Mouse (Mus musculus): ENCODE results near the gene Fry. TPM values are rescaled to one million over a fixed set of nuclear protein-coding genes. Genes with fewer than 3 reads are reported as not detected.

The Fry gene
- polyA plus RNA-seq, 1 experiment from 2014 or later = 32.5 TPM

DNA sequence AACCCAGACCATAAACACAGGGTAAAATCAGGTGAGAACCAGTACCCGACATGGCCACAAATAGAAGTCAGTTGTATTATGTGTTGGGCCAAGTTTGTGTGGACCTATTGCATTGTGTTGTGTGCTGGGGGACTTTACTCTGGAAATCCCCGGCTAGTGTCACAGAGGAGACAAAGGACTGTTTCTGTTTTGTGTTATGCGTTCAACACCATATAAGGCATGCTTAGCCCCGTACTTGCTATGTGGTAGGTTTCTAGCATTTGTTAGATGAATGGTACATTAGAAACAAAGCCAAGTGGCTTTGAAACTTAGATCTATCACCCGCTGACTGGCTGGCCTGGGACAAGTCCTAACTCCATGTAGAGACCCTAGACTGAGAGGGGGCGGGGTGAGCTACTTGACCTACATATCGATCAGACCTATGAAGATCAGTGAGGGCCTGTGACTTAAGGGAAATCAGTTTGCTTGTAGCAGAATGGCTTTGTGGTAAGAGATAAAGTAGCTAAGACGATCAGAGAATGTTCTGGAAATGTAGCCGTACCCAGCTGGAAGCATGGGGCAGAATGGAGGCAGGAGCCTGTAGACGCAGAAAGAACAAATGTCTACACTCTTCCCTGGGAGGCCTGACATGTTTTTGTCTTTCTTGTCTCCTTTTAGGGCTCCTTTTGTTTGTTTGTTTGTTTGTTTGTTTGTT is 105.2 kb downstream of the Fry start:
- WGBS (ENCODE audit: insufficient replicate concordance) = 81% methylated on average over 10 of the region's 10 CpGs
- Histone ChIP-seq H3K27me3 (ENCODE audit: control insufficient read depth, insufficient read depth, low read length) (no peaks in the 10 kb centered on the region), H3K9me3 (replicated peaks; ENCODE audit: control insufficient read depth, low read length) (no peaks in the 10 kb centered on the region), H3K4me1 (ENCODE audit: control insufficient read depth, insufficient read depth, low read length) (no peaks in the 10 kb centered on the region), H3K4me3 (ENCODE audit: low read depth, low read length) (no peak overlapping the region), H3K9ac (ENCODE audit: low read depth, low read length) (no peak overlapping the region), H3K27ac (ENCODE audit: low read depth, low read length) (no peak overlapping the region), H3K36me3 (ENCODE audit: control insufficient read depth, insufficient read depth, low read length) (no peaks in the 10 kb centered on the region), H3K4me2 (no peak overlapping the region)
- ATAC-seq (replicated peaks; ENCODE audit: insufficient number of reproducible peaks, low FRiP score, low TSS enrichment) = no peak

DNA sequence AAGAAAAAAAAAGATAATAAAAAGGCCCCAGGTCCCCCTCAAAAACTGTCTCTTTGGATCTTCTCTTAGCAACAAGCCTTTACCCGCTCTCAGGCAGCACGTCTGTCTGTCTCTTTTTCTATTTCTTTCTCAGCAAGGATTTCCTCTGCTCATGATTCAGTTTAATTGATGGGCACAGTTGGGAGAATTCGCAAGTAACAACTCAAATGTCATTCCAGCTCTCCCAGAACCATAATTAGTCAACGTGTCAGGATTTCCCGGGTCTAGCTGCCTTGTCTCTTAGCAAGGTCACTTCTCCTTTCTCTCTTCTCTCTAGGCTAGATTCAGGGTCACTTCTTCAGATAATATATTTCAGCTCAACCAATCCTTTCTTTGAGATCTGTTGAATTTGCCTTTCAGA is 110.6 kb downstream of the Fry start:
- H3K27me3 ChIP-seq (ENCODE audit: control insufficient read depth, insufficient read depth, low read length) = no peaks in the 10 kb centered on the region
- H3K4me3 ChIP-seq (ENCODE audit: low read depth, low read length) = no peak overlapping the region
- 62% methylated on average over 5 of the region's 5 CpGs for WGBS (ENCODE audit: insufficient replicate concordance)
- no peak overlapping the region for H3K9ac ChIP-seq (ENCODE audit: low read depth, low read length)
- H3K27ac ChIP-seq (ENCODE audit: low read depth, low read length) = no peak overlapping the region
- H3K4me2 ChIP-seq = no peak overlapping the region
- no peaks in the 10 kb centered on the region for H3K9me3 ChIP-seq (replicated peaks; ENCODE audit: control insufficient read depth, low read length)
- ATAC-seq (replicated peaks; ENCODE audit: insufficient number of reproducible peaks, low FRiP score, low TSS enrichment) = no peak
- no peaks in the 10 kb centered on the region for H3K36me3 ChIP-seq (ENCODE audit: control insufficient read depth, insufficient read depth, low read length)
- no peaks in the 10 kb centered on the region for H3K4me1 ChIP-seq (ENCODE audit: control insufficient read depth, insufficient read depth, low read length)

DNA sequence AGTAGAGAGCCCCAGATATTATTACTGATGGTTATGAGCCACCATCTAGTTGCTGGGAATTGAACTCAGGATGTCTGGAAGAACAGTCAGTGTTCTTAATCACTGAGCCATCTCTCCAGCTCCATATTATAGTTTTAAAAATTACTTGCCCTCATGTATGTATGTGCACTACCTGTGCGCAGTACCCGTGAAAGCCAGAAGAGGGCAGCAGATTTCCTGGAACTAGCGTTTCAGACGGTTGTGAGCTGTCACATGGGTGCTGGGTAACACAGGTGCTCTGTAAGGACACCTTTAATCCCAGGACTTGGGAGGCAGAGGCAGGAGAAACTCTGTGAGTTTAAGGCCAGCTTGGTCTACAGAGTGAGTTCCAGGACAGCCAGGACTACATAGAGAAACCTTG is 111.3 kb downstream of the Fry start:
- Histone ChIP-seq H3K9me3 (replicated peaks; ENCODE audit: control insufficient read depth, low read length) (no peaks in the 10 kb centered on the region), H3K36me3 (ENCODE audit: control insufficient read depth, insufficient read depth, low read length) (no peaks in the 10 kb centered on the region), H3K4me2 (no peak overlapping the region), H3K27ac (ENCODE audit: low read depth, low read length) (no peak overlapping the region), H3K4me3 (ENCODE audit: low read depth, low read length) (no peak overlapping the region), H3K4me1 (ENCODE audit: control insufficient read depth, insufficient read depth, low read length) (no peaks in the 10 kb centered on the region), H3K9ac (ENCODE audit: low read depth, low read length) (no peak overlapping the region), H3K27me3 (ENCODE audit: control insufficient read depth, insufficient read depth, low read length) (no peaks in the 10 kb centered on the region)
- 90% methylated on average over 4 of the region's 4 CpGs for WGBS (ENCODE audit: insufficient replicate concordance)
- no peak for ATAC-seq (replicated peaks; ENCODE audit: insufficient number of reproducible peaks, low FRiP score, low TSS enrichment)

DNA sequence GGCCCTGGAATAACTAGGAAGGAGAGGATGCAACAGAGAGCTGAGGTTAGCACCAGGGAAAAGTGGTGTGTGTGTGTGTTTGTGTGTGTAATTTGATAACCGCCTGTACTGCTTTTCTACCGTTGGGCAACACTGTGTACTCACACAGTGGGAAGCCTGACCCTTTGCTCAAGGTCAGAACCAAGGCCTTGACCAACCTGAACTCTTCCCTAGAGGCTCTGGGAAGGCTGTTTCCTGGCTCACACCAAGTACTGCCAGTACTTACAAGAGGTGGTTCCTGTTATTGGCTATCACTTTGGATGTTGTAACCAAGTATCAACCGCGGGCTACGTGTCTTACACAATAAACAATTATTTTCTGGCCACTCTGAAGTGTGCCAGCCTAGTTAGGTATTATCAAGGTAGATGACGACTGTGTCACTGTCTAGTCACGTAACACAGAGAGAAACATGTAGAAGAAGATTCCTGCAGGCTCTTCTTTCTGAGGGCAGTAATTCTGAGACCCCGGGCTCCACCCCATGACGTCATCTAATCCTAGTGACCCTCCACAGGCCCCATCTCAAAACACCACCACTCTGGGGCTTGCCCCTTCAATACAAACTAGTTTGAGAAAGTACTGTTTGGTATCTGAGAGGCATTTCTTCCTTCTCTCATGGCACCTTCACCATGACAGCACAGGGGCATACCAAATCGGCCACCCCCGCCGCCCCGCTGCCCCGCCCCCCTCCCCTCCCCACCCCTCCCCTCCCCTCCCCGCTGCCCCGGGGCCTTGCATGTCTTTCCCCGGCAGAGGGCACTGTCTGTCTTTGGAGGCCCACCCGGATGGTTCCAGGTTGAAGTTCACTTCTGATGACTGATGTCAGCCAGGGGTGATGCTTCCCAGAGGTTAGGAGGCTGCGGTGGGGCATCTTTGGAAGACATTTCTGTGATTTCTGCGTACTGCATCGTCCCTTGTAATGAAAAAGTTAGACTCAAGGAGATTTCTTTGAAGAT is 114.0 kb downstream of the Fry start:
- Histone ChIP-seq H3K4me1 (ENCODE audit: control insufficient read depth, insufficient read depth, low read length) (no peaks in the 10 kb centered on the region), H3K4me3 (ENCODE audit: low read depth, low read length) (no peak overlapping the region), H3K9ac (ENCODE audit: low read depth, low read length) (no peak overlapping the region), H3K27ac (ENCODE audit: low read depth, low read length) (no peak overlapping the region), H3K4me2 (peak overlapping the region; percentile 15; the same call in 1 of the 2 replicates), H3K36me3 (ENCODE audit: control insufficient read depth, insufficient read depth, low read length) (no peaks in the 10 kb centered on the region), H3K9me3 (replicated peaks; ENCODE audit: control insufficient read depth, low read length) (no peaks in the 10 kb centered on the region; the same call in 1 of the 2 replicates), H3K27me3 (ENCODE audit: control insufficient read depth, insufficient read depth, low read length) (no peaks in the 10 kb centered on the region)
- WGBS (ENCODE audit: insufficient replicate concordance) = 35% methylated on average over 18 of the region's 21 CpGs
- 0 out of 2 replicates have a peak, but pooled peaks have one; percentile 28 for ATAC-seq (replicated peaks; ENCODE audit: insufficient number of reproducible peaks, low FRiP score, low TSS enrichment)

DNA sequence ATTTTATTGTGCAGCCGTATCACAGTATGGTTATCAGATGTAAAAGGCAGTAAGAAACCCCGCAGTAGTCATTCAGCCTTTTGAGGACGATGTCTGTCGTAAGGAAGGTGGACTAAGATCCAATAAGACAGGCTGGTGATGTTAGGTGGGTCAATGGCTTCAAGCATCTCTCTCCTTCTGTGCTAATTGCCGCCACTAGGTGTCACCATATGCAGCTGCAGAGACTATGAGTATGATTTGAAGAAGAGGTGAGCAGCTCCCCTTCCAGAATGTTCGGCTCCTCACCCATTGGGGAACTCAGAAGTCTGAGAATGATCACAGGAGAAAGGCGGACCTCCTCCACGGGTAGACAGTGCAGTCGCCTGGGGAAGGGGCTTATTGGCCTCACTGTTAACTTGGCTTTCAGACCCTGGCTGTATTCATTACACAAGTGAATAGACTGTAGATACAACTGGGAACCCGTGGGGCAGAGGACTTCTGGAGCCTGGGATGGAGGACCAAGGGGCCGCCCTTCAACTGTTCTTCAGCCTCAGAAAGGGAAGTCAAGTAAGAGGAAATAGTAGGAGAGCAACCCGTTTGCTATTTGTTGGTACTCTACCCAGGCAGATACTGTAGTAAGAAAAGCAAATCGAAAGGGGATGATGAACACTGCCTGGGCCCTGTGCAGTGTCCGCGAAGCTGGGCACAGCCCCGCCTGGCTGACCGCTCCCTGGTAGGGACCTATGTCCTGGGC is 114.9 kb downstream of the Fry start:
- 55% methylated on average over 17 of the region's 17 CpGs for WGBS (ENCODE audit: insufficient replicate concordance)
- peak overlapping the region; percentile 15; the same call in 1 of the 2 replicates for H3K4me2 ChIP-seq

DNA sequence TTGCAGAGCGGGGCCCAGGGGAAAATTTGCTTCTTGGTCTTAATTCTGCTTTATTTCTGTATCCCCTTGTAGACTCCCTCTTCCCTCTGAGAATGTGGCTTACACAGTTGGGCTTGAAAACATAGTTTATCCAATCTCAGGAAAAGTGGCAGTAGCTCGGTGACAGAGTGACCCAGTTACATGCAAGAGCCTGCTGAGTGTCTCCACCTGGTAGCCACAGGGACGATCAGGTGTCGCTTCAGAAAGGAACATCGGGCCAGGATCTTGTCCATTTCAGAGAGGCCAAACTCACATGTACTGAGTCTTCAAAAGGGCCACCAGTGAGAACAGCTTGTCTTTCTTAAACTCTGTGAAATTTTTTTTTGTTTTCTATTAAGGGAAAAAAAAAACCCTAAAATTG is 117.5 kb downstream of the Fry start:
- no peaks in the 10 kb centered on the region for H3K36me3 ChIP-seq (ENCODE audit: control insufficient read depth, insufficient read depth, low read length)
- 87% methylated on average over 5 of the region's 5 CpGs for WGBS (ENCODE audit: insufficient replicate concordance)
- no peaks in the 10 kb centered on the region for H3K4me1 ChIP-seq (ENCODE audit: control insufficient read depth, insufficient read depth, low read length)
- ATAC-seq (replicated peaks; ENCODE audit: insufficient number of reproducible peaks, low FRiP score, low TSS enrichment) = no peak
- H3K4me2 ChIP-seq = no peak overlapping the region
- no peak overlapping the region for H3K9ac ChIP-seq (ENCODE audit: low read depth, low read length)
- no peak overlapping the region for H3K27ac ChIP-seq (ENCODE audit: low read depth, low read length)
- H3K9me3 ChIP-seq (replicated peaks; ENCODE audit: control insufficient read depth, low read length) = no peaks in the 10 kb centered on the region; the same call in 1 of the 2 replicates
- H3K27me3 ChIP-seq (ENCODE audit: control insufficient read depth, insufficient read depth, low read length) = no peaks in the 10 kb centered on the region
- no peak overlapping the region for H3K4me3 ChIP-seq (ENCODE audit: low read depth, low read length)

More for the DNA sequence above, 114.9 kb downstream of the Fry start:
- no peaks in the 10 kb centered on the region; the same call in 1 of the 2 replicates for H3K9me3 ChIP-seq (replicated peaks; ENCODE audit: control insufficient read depth, low read length)
- H3K36me3 ChIP-seq (ENCODE audit: control insufficient read depth, insufficient read depth, low read length) = no peaks in the 10 kb centered on the region
- no peak for ATAC-seq (replicated peaks; ENCODE audit: insufficient number of reproducible peaks, low FRiP score, low TSS enrichment)
- no peak overlapping the region for H3K4me3 ChIP-seq (ENCODE audit: low read depth, low read length)
- no peaks in the 10 kb centered on the region for H3K4me1 ChIP-seq (ENCODE audit: control insufficient read depth, insufficient read depth, low read length)
- no peak overlapping the region for H3K27ac ChIP-seq (ENCODE audit: low read depth, low read length)
- H3K27me3 ChIP-seq (ENCODE audit: control insufficient read depth, insufficient read depth, low read length) = no peaks in the 10 kb centered on the region
- H3K9ac ChIP-seq (ENCODE audit: low read depth, low read length) = no peak overlapping the region

DNA sequence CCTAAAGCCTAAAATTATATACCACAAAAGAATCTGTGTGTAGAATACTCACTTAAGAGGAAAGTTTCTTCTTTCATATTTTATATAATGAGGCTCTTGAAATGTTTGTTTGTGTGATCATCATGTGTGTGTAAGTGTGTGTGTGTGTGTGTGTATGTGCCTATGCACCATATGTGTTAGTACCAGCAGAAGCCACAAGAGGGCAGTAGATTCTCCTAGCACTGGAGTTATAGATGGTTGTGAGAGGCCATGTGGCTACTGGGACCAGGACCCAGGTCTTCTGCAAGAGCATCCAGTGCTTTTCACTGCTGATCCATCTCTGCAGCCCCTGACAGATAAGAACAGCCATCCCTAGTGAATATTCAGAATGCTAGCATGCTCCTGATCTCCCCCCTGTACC is 118.2 kb downstream of the Fry start:
- Histone ChIP-seq H3K27me3 (ENCODE audit: control insufficient read depth, insufficient read depth, low read length) (no peaks in the 10 kb centered on the region), H3K36me3 (ENCODE audit: control insufficient read depth, insufficient read depth, low read length) (no peaks in the 10 kb centered on the region), H3K4me1 (ENCODE audit: control insufficient read depth, insufficient read depth, low read length) (no peaks in the 10 kb centered on the region), H3K4me2 (no peak overlapping the region), H3K9me3 (replicated peaks; ENCODE audit: control insufficient read depth, low read length) (peaks cover 3% of the 10 kb centered on the region; the same call in 1 of the 2 replicates), H3K4me3 (ENCODE audit: low read depth, low read length) (no peak overlapping the region), H3K27ac (ENCODE audit: low read depth, low read length) (no peak overlapping the region), H3K9ac (ENCODE audit: low read depth, low read length) (no peak overlapping the region)
- ATAC-seq (replicated peaks; ENCODE audit: insufficient number of reproducible peaks, low FRiP score, low TSS enrichment) = no peak

DNA sequence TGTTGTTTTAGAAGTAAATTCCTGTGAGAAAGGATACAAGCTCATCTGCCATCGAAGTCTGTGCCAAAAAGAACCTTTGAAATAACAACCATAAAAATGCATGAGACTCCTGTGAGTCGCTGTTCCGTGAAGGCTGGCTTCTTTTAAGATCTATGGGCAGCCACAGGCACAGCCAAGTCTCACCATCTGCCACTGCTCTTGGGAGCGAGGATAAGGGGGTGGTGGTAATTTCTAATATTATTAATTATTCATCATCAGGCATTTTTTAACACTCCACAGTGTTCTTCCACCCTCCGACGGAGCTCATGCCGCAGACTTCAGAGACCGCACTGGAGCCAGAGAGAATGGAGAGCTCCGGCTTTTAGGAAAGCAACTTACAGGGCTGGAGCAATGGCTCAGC is 123.2 kb downstream of the Fry start:
- Histone ChIP-seq H3K4me3 (ENCODE audit: low read depth, low read length) (no peak overlapping the region), H3K4me1 (ENCODE audit: control insufficient read depth, insufficient read depth, low read length) (no peaks in the 10 kb centered on the region; the same call in 1 of the 2 replicates), H3K4me2 (no peak overlapping the region), H3K27ac (ENCODE audit: low read depth, low read length) (no peak overlapping the region), H3K36me3 (ENCODE audit: control insufficient read depth, insufficient read depth, low read length) (no peaks in the 10 kb centered on the region), H3K27me3 (ENCODE audit: control insufficient read depth, insufficient read depth, low read length) (no peaks in the 10 kb centered on the region), H3K9ac (ENCODE audit: low read depth, low read length) (no peak overlapping the region), H3K9me3 (replicated peaks; ENCODE audit: control insufficient read depth, low read length) (peaks cover 3% of the 10 kb centered on the region; the same call in 1 of the 2 replicates)
- ATAC-seq (replicated peaks; ENCODE audit: insufficient number of reproducible peaks, low FRiP score, low TSS enrichment) = no peak
- WGBS (ENCODE audit: insufficient replicate concordance) = 92% methylated on average over 9 of the region's 9 CpGs
